Mouse (Mus musculus) right cerebral cortex, adult 18-20 months (tissue): ENCODE results near the gene Zfp692.
"Not testable (repeated sequence)": the region's sequence is repeated elsewhere in the genome, so short reads cannot be mapped to it uniquely, and the experiment has no call there.

Experiments used
- DNase-seq: peaks from one replicate; pipeline ENCODE4 v3.0.0; 2022; ENCODE audit warnings: mixed read lengths

Gene Zfp692

DNA sequence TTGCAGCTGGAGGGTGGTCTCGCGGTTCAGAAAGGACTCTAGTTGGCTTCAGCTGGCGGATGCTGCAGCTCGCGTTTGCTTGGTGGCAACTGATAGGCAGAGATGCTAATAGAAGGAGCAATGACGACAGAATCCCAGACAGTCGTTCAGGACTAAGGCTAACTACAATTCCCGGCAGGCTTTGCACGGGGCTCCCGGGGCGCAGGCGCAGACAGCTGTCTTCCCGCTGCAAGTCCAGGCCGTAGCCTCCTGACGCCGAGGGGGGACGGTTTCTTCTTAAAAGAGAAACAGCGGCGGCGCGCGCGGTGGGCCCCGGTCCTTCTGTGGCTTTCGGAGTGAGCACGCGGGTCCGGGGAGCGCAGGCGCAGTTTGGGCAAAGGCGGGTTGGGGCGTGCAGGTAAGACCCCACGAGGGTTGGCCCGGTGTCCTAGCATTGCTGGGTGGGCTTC lies at the start of gene Zfp692:
TSS of gene Zfp692 (plus strand) at position 210 of the 449 bp plus-strand sequence.
- peak; percentile 98 for DNase-seq

GRCm38 (mm10) chr11:58257816-58258215 lies 49.1 kb upstream of the Zfp692 start:
- DNase-seq: no peak

DNA sequence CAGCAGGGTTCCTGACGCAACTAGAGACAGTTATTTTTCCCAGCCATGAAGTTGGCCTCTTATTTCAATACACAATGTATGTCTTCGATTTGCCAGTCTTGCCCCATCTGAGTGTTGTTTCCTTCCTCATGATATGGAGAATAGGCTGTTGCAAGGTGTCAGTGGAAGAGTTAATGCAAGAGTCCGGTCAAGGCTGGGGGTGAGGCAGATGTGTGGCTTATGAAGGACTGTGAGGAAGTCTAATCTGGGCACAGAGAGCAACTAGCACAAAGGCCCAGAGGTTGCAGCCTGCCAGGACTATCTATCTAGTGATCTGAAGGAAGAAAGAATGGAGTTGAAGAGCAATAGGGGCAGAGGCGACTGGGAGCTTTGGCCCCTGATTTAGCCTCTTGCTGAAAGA lies 46.7 kb upstream of the Zfp692 start:
- no peak for DNase-seq

- no peak for DNase-seq
Observed at GRCm38 (mm10) chr11:58261826-58262225, 45.0 kb upstream of the Zfp692 start.

DNA sequence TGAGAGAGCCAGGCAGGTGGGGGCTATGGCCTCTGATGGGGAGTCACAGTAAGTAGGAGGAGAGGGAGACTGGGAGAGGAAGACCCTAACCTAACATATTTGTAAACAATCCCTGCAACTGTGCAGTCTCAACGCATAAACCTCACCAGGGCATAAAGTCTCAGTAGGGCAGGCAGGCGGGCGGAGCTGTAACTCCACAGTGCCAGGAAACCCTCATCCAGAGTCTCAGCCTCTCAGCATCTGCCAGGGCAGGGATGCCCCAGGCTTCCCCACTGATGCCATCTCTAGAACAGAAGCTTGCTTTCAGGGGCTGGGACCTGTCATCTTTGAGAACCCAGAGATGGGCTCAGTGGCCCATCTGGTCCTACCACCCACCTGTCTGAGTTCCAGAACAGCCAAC lies 44.5 kb upstream of the Zfp692 start:
- DNase-seq: no peak

GRCm38 (mm10) chr11:58263516-58263915 lies 43.4 kb upstream of the Zfp692 start:
- no peak for DNase-seq

GRCm38 (mm10) chr11:58264546-58264945 lies 42.3 kb upstream of the Zfp692 start:
- no peak for DNase-seq

- DNase-seq: no peak
Observed at GRCm38 (mm10) chr11:58268285-58268684, 38.6 kb upstream of the Zfp692 start.

DNA sequence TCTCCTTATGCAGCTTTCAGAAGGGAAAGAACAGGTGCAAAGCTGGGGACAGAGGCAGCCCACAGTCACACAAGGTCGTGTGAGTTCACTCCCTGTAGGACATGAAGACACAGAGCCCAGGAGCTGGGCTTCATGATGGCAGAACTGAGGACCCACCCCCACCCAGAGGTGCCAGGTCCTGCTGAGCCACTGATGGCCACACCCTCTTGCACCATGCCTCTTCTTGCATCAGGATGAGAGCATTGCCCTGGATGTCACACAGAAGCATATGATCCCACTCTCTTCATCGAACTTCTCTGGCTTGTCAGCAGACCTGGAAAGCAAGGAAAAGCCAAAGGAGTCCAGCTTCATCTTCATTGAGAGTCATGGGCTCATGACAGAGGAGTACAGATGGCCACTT lies 32.3 kb upstream of the Zfp692 start, which contains the start of gene 4930438A08Rik:
TSS of gene 4930438A08Rik (plus strand) at position 228 of the 400 bp plus-strand sequence.
- DNase-seq: no peak

DNA sequence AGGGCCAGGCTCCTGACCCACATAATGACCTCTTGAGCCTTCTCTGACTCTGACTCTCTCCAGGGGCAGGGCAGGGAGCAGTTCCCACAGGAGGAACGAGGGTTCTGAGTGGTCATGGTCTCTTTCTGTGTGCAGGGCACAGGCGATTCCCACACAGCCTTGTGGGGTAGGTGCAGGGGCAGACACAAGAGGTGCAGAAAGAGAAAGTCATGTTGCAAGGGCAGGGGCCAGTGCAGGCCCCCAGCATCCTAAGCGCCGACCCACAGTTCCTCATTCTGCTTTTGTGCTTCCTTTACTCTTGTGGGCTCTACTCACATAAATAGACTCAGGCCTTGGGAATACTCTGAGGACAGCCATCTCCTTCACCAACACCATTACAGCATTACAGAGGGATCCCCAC lies 31.1 kb upstream of the Zfp692 start:
- DNase-seq: no peak

DNA sequence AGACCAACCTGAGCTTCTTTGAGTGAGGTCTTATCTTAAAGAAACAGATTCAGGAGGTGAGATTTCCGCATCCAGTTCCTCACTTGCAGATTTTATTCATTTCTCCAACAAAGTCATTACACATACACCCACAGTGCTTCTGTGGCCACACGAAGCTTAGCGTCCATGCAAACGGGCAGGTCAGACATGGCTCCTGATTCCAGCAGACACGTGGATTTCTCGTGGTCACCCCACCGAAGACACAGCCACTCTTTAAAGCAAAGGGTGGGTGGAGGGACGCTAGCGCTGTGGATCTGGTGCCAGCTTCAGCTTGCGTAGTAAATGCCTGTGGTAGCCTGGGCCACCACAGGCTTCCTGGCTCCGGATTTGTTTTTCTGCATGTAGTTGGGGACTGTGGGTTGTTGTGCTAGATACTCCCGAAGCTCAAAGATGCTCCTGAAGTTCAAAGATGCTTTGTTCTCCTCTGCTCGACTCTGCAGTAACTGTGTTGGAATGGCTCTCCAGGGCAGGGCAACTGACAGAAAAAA lies 24.8 kb upstream of the Zfp692 start:
- no peak for DNase-seq

DNA sequence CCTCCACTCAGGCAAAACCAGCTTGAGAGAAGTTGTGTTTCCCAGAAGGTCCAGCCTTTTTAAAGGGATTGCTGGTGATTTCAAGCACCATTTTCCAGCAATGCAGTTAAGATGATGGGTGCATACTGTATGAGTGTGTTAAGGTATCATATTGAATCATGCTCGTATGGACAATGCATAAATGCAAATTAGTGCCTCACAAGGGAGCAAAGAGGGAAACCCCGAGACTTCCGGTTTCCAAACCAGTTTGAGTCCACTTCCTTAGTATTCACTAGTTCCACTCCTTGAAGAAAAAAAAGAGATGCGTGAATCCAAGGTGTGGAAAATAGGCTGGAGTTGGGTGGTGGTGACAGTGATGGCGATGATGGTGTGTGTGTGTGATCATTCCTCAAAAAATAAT lies 24.4 kb upstream of the Zfp692 start:
- DNase-seq: no peak

- DNase-seq: no peak
Observed at GRCm38 (mm10) chr11:58289992-58290682, 16.7 kb upstream of the Zfp692 start.

DNA sequence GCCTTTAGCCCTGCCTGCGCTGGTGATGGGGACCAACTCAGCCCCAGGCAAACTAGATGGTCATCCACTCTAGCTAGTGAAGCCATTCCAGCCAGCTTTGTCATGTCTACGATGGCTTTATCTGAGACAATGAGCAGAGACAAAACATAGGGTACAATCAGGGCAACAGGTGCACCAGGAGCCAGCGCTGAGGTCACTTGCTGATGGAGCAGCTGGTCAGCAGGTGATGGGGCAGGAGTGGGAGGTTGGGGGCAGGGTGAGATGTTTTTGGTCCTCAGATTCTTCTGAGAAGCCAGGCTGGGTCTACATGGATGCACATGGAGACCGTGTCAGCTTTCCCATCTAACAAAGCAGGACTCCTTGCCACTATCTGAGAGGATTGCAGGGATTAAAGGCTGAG lies 16.1 kb upstream of the Zfp692 start:
- DNase-seq: no peak

DNA sequence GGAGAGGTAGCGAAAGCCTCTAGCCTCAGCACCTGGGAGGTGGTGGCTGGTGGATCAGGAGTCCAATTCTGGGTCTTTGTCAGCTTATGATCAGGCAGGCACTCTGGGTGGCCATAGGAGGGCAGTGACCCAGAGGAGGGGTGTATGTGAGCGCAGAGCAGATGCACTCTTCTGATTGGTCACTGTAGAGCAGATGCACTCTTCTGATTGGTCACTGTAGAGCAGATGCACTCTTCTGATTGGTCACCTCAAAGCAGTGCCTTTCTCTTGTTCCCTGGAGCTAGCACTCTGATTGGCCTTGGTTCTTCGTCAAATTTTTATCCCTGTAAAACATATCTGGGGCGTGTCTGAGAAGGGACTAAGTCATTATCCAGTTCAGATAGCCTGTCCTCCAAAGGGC lies 14.1 kb upstream of the Zfp692 start:
- no peak for DNase-seq

- no peak for DNase-seq
Observed at GRCm38 (mm10) chr11:58297396-58297795, 9.5 kb upstream of the Zfp692 start.

DNA sequence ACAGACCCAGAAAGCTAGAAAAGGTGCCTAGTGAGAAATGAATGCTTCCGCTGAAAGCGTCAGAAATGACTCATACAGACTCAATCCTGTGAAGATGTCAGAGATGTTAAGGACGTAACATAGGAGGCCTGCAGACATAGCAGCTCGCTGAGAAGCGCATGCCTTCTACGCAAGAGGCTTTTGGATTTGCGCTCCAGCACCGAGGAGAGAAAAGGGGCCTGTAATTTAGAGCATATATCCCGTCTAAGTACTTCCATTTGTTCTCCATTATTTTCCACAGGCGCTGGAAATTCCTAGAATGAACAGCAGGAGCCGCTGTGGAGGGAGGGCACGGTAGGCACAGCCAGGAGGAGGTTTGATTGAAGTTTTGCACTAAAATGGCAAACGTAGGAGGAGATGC lies 5.8 kb upstream of the Zfp692 start:
- peak; percentile 79 for DNase-seq

DNA sequence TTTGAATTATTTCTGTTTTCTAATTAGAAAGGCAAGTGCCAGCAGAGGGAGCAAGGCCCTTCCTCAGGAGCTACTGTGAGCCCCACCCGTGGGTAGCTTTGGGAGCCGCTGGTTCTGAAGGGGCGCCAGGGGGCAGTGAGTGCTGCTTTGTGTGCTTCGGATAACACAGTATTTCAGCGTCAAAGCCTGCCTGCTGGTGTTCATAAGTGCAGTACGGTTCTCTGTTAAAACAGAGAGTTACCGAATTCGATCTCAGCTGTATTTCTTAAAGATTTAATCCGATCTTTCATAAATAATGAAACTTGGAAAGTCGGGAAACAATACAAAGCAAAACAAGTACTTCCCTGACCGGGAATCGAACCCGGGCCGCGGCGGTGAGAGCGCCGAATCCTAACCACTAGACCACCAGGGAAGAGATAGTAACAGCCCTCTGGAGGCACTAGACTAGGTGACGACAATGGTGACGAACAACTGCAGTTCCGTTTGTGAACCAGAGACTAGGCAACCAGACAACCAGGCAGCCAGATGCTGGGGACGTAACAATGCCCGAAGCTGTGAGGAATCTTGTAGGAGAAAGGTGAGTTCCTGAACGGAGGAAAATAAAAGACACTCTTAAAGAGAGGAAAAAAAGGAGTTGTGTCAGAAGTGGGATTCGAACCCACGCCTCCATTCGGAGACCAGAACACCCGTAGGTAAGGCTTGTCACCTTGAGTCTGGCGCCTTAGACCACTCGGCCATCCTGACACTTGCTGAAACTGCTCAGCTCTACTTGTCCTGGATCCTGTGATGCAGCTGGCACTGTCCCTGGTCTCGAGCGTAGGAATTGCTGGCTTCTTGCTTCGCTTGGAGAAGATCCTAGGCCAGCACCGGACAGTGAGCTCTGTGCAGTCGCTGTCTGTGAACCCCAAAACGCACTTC lies 4.8 kb upstream of the Zfp692 start:
- peak; percentile 98 for DNase-seq

- DNase-seq: no peak
Observed at GRCm38 (mm10) chr11:58302774-58303445, 4.0 kb upstream of the Zfp692 start.

DNA sequence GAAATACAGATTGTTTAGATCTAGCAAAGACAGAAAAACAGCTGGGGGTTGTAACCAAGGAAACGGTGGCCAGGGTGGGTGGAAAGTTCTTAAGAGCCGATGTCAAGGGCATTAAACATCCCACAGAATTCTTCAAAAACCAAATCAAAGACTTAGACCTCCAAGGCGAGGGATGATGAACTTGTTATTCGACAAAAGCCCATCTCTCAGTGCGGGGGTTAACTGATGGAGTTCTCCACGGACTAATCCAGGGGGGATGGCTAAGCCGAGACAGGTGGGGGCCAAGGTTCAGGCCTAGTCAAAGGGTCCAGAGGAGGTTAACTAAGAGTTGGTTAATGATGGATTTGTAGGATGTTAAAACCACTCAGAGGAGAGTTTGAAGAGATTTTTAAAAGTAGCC lies 3.3 kb upstream of the Zfp692 start:
- DNase-seq: no peak

GRCm38 (mm10) chr11:58305299-58305698 lies 1.6 kb upstream of the Zfp692 start:
- not testable (repeated sequence) for DNase-seq

- peak; percentile 45 for DNase-seq
Observed at GRCm38 (mm10) chr11:58307411-58308080, 677 bp downstream of the Zfp692 start.

GRCm38 (mm10) chr11:58308661-58309060 lies 1.8 kb downstream of the Zfp692 start:
- DNase-seq: no peak
